Mouse (Mus musculus) stomach, embryonic 14.5 days (tissue): ENCODE measurements around the gene Tmem274. TPM values are rescaled to one million over a fixed set of nuclear protein-coding genes. Genes with fewer than 3 reads are reported as not detected.
"Not testable (repeated sequence)": the region's sequence is repeated elsewhere in the genome, so short reads cannot be mapped to it uniquely, and the experiment has no call there.

Source experiments
- ATAC-seq: fragments of 200-750 bp; cut with Nextera tagmentation; 2 replicates; pipeline ENCODE4 v1.8.0; 2017; ENCODE audit warnings: low read depth, moderate TSS enrichment; ENCODE audit not compliant: insufficient number of reproducible peaks, insufficient read depth, low FRiP score
- H3K27ac ChIP-seq: fragments of 300-500 bp; sonication (generic); 2 replicates; pipeline ENCODE4 v1.5.1; 2014; ENCODE audit warnings: mild to moderate bottlenecking, low read length, moderate library complexity, mixed read lengths
- H3K27me3 ChIP-seq: fragments of 300-500 bp; sonication (generic); 2 replicates; pipeline ENCODE4 v1.6.1; 2014; ENCODE audit warnings: low read length, control low read depth, mixed read lengths; ENCODE audit not compliant: control insufficient read depth, insufficient read depth
- H3K36me3 ChIP-seq: fragments of 300-500 bp; sonication (generic); 2 replicates; pipeline ENCODE4 v1.6.1; 2014; ENCODE audit warnings: mild to moderate bottlenecking, control low read depth, low read length, moderate library complexity, mixed read lengths; ENCODE audit not compliant: control insufficient read depth, insufficient read depth
- H3K4me1 ChIP-seq: fragments of 300-500 bp; sonication (generic); 2 replicates; pipeline ENCODE4 v1.6.1; 2014; ENCODE audit warnings: low read length, control low read depth, mixed read lengths; ENCODE audit not compliant: control insufficient read depth, insufficient read depth
- H3K4me2 ChIP-seq: fragments of 300-500 bp; sonication (generic); replicated peaks from 2 replicates; pipeline ENCODE4 v1.6.1; 2014; ENCODE audit warnings: low read depth, low read length, control low read depth
- H3K4me3 ChIP-seq: fragments of 300-500 bp; sonication (generic); 2 replicates; pipeline ENCODE4 v1.5.1; 2014; ENCODE audit warnings: low read depth, low read length, control low read depth
- H3K9ac ChIP-seq: fragments of 300-500 bp; sonication (generic); replicated peaks from 2 replicates; pipeline ENCODE4 v1.6.1; 2014; ENCODE audit warnings: low read depth, mild to moderate bottlenecking, control low read depth, low read length, moderate library complexity, mixed read lengths
- H3K9me3 ChIP-seq: fragments of 300-500 bp; sonication (generic); 2 replicates; pipeline ENCODE4 v1.6.1; 2016; ENCODE audit warnings: low read depth, low read length, control low read depth; ENCODE audit not compliant: control insufficient read depth
- WGBS: fragments of 180-500 bp; shearing (Covaris S2); extraction: QIAGEN DNeasy Blood & Tissue Kit; methylation state at CpG from one replicate; pipeline ENCODE4 v1.1.7; 2014; 5-methylcytosine and 5-hydroxymethylcytosine counted together
- polyA plus RNA-seq: library from polyadenylated mRNA; unstranded; fragments of >200 nt; fragmentation: Nextera tagmentation; extraction: Ambion mirVana; gene quantifications from 2 replicates; pipeline ENCODE4 v1.2.1, GENCODE M21; 2014

Tmem274 gene
- polyA plus RNA-seq, 1 experiment from 2014 or later, result not detected

DNA sequence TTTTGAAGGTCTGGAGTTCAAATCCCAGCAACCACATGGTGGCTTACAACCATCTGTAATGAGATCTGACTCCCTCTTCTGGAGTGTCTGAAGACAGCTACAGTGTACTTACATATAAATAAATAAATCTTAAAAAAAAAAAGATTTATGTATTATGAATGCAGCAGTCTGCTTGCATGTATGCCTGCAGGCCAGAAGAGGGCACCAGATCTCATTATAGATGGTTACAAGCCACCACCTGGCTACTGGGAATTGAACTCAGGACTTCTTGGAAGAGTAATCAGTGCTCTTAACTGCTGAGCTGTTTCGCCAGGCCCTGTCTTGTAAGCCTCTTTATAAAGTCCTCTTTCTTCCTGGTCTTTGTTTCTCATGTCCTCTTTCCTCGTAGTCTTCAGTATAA lies 16.7 kb upstream of the Tmem274 start:
- not testable (repeated sequence) for H3K9me3 ChIP-seq, H3K27me3 ChIP-seq, H3K4me1 ChIP-seq, H3K36me3 ChIP-seq, H3K4me2 ChIP-seq, ATAC-seq, H3K27ac ChIP-seq, H3K9ac ChIP-seq, H3K4me3 ChIP-seq
- WGBS, result 94% methylated on average over 2 of the region's 2 CpGs

DNA sequence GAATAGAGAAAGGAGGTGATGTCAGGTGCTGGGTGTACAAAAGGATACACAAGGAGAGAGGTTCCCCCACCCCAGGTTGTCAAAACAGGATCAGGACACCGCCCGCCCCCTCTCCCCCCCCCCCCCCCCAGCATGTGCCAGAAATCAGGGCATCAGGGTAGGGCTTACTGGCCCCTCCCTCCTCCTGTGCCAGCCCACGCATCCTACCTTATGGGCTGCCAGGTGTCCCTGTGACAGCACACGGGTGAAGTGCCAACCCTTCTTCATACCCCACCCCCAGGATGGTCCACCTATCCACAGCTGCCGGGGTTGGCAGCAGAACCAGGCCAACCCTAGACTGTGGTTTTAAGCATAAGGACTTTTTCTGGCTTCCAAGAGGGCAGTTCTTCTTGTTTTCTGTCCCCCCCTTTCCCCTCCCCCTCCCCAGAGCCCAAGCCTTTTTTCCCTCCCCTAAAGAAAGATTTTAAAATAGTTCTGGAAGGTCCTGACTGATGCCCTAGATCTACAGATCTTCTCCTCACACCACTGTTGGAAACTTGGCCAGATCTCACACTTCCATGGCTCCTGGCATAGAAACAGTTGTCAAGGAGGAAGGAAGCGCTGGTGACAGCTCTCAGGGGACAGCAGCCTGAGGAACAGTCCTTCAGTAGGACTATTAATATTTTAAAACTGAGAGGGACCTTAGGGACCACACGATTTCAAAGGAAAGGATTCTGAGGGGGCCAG lies 15.4 kb upstream of the Tmem274 start:
- Histone ChIP-seq H3K9ac (no peak overlapping the region), H3K27me3 (no peaks in the 10 kb centered on the region), H3K9me3 (no peaks in the 10 kb centered on the region), H3K36me3 (no peaks in the 10 kb centered on the region), H3K4me1 (no peaks in the 10 kb centered on the region), H3K4me2 (no peak overlapping the region), H3K27ac (no peak overlapping the region), H3K4me3 (no peak overlapping the region)
- no peak for ATAC-seq
- 67% methylated on average over 7 of the region's 7 CpGs for WGBS

DNA sequence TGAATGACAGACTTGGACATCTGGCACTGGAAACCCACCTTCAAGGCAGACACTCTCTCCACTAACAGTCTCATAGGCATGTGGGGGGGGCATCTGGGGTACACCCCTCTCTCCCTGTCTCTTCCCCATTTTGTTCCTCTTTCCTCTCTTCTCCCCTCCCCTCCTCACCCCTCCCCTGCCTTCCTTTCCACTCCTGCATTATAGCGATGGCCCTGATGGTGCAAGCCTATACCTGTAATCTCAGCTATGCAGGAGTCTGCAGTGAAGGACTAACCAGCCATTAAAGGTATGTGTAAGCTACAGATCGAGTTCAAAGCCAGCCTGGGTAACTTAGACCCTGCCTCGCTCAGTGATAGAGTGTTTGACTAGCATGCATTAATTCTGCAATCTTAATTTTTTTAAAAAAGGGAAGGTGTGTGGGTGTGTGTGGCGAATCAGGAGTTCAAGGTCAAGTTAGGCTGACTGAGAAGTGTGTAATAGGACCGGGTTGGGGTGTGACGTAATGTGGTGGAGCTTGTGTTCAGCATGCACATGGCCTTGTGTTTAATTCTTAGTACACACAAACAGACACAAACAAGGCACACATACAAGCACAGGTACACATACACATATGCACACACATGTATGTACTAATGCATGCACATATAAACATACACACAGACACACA lies 14.7 kb upstream of the Tmem274 start:
- H3K27ac ChIP-seq, result no peak overlapping the region
- no peak overlapping the region for H3K9ac ChIP-seq
- ATAC-seq, result no peak
- WGBS, result 79% methylated on average over 6 of the region's 6 CpGs
- H3K4me1 ChIP-seq, result no peaks in the 10 kb centered on the region
- H3K36me3 ChIP-seq, result no peaks in the 10 kb centered on the region
- H3K4me2 ChIP-seq, result no peak overlapping the region
- H3K9me3 ChIP-seq, result no peaks in the 10 kb centered on the region
- no peak overlapping the region for H3K4me3 ChIP-seq
- no peaks in the 10 kb centered on the region for H3K27me3 ChIP-seq

GRCm38 (mm10) chr4:149463435-149463950 lies 13.7 kb upstream of the Tmem274 start:
- WGBS, result 63% methylated on average over 6 of the region's 6 CpGs
- H3K4me3 ChIP-seq, result no peak overlapping the region
- ATAC-seq, result no peak
- H3K9me3 ChIP-seq, result no peaks in the 10 kb centered on the region
- no peaks in the 10 kb centered on the region for H3K4me1 ChIP-seq
- no peak overlapping the region for H3K27ac ChIP-seq
- no peak overlapping the region for H3K4me2 ChIP-seq
- H3K36me3 ChIP-seq, result peaks cover 3% of the 10 kb centered on the region; the same call in 1 of the 2 replicates
- no peaks in the 10 kb centered on the region for H3K27me3 ChIP-seq
- no peak overlapping the region for H3K9ac ChIP-seq

DNA sequence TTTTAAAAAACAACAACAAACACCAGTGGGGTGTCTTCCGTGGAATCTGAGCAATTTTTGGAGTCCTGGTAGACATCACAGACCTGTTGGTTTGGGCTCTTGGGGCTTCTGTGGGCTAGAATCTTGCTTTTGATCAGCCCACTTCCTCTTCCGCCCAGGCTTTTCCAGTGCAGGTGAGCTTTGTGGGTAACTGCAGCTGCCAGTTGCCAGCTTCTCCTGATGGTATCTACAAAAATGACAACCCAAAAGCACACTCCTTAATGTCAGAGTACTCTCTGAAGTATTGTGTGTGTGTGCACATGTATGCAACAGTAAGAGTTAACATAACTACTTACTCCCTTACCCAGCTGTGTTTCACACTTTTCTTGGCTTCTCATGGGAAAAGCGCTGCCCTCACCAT lies 7.6 kb upstream of the Tmem274 start:
- Histone ChIP-seq H3K4me1 (no peaks in the 10 kb centered on the region), H3K4me3 (no peak overlapping the region), H3K4me2 (no peak overlapping the region), H3K9me3 (no peaks in the 10 kb centered on the region), H3K9ac (no peak overlapping the region), H3K27ac (no peak overlapping the region), H3K27me3 (no peaks in the 10 kb centered on the region), H3K36me3 (peaks cover 3% of the 10 kb centered on the region; the same call in 1 of the 2 replicates)
- WGBS, result 90% methylated on average over 3 of the region's 3 CpGs
- ATAC-seq, result no peak

- Histone ChIP-seq H3K9me3 (no peaks in the 10 kb centered on the region), H3K27me3 (no peaks in the 10 kb centered on the region), H3K9ac (no peak overlapping the region), H3K4me2 (no peak overlapping the region), H3K4me3 (no peak overlapping the region), H3K4me1 (no peaks in the 10 kb centered on the region), H3K36me3 (no peaks in the 10 kb centered on the region; the same call in 1 of the 2 replicates), H3K27ac (no peak overlapping the region)
- ATAC-seq, result no peak
- 71% methylated on average over 7 of the region's 7 CpGs for WGBS
Measured at GRCm38 (mm10) chr4:149475096-149475495, 2.1 kb upstream of the Tmem274 start.

DNA sequence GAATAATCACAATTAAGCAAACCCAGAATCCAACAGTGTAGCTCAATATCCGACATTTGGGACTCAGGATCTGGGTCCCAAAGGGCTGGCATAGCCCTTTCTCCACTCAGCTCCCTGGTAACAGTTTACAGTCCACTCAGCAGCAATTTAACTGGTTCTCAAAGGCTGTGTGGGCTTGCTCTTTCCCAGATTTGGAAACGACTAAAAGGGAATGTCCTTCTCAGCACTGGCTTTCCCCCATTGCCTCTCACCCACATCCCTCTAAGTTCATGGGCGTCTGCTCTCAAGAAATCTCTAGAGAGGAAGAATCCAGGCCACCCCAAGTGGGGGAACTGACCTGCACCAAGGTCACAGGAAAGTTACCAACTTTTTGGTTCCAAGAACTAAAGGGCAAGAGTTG lies 7.4 kb downstream of the Tmem274 start:
- H3K27me3 ChIP-seq, result no peaks in the 10 kb centered on the region
- H3K4me1 ChIP-seq, result peaks cover 11% of the 10 kb centered on the region
- peak overlapping the region; percentile 68; the same call in 1 of the 2 replicates for H3K27ac ChIP-seq
- peaks cover 29% of the 10 kb centered on the region for H3K36me3 ChIP-seq
- ATAC-seq, result no peak
- peak overlapping the region; percentile 58 for H3K4me2 ChIP-seq
- peak overlapping the region; percentile 52 for H3K9ac ChIP-seq
- no peaks in the 10 kb centered on the region for H3K9me3 ChIP-seq
- 58% methylated on average over 3 of the region's 3 CpGs for WGBS
- H3K4me3 ChIP-seq, result peak overlapping the region; percentile 73

GRCm38 (mm10) chr4:149485053-149485824 lies 8.1 kb downstream of the Tmem274 start, which contains the start of the genes Nmnat1 and Lzic:
Gene Nmnat1, minus strand, starts transcription at chr4:149485202.
Gene Lzic, plus strand, starts transcription at chr4:149485229.
- H3K4me2 ChIP-seq, result peak within 1 kb of the TSS; percentile 58
- peak; percentile 97 for ATAC-seq
- H3K27me3 ChIP-seq, result no peaks in the 10 kb centered on the region
- H3K9me3 ChIP-seq, result no peaks in the 10 kb centered on the region
- H3K4me1 ChIP-seq, result peaks cover 11% of the 10 kb centered on the region
- peak within 1 kb of the TSS; percentile 73 for H3K4me3 ChIP-seq
- under 1% methylated on average over 60 of the region's 60 CpGs for whole genome bisulfite sequencing
- H3K36me3 ChIP-seq, result peaks cover 32% of the 10 kb centered on the region
- H3K9ac ChIP-seq, result peak within 1 kb of the TSS; percentile 52
- H3K27ac ChIP-seq, result peak within 1 kb of the TSS; percentile 68
